Mouse (Mus musculus) cerebellum, postnatal 36 days (tissue): ENCODE measurements around the gene Rmnd5a.

Experiments
- DNase-seq, 2 experiments: peaks; one replicate each; pipeline ENCODE4 v3.0.0; 2021 to 2022; ENCODE audit warnings: mixed read lengths in 2 of 2

Gene Rmnd5a

GRCm38 (mm10) chr6:71369416-71369815, 71.0 kb downstream of the Rmnd5a start:
- no peak for DNase-seq

GRCm38 (mm10) chr6:71363995-71364394, 76.4 kb downstream of the Rmnd5a start:
- no peak for DNase-seq

DNA sequence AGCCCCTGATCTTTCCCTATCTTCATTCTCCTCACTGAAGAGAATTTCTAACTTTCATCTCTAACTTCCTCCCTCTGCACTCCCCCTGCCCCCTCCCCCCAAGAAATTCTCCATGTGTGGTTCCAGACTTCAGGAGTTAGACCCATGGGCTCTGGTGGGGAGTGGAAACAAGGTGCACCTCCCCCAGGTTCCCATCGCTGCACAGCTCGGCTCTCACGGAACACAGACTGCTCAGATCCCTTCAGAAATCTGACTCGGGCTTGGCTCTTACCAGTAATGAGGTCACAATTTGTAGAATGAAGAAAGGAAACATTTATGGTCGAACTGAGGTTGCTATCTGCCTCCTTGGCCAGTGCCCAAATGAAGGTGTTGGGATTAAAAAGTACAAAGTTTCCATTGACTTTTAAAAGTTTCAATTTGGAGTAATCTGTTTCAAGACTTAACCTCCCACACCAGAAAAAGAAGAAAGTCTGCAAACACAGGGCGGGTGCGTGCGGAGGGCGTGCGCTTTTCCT, 79.2 kb downstream of the Rmnd5a start:
- no peak for DNase-seq

GRCm38 (mm10) chr6:71360751-71361150, 79.7 kb downstream of the Rmnd5a start:
- DNase-seq = no peak

- no peak for DNase-seq
These were observed 80.2 kb downstream of the Rmnd5a start for GRCm38 (mm10) chr6:71360221-71360620.

DNA sequence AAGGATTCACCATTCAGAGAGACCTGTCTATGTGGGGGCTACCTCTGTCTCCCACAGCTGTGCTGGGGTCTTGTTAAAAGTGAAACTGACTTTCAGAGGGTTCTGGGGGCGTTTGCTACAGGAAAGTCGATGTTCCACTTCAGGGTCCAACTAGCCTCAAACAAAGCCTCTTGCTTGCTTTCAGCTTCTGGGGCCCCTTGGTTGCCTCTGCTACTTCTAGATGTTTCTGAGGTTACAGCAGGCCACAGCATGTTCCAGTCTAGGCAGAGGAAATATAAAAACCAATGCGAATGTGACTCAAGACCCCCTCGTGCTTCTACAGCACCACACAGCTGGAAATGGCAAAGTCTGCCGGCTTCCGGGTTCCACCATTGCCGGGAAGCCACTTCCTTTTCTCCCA, 82.9 kb downstream of the Rmnd5a start:
- no peak for DNase-seq

- DNase-seq = no peak
These were observed 86.7 kb downstream of the Rmnd5a start for GRCm38 (mm10) chr6:71353722-71354121.

DNA sequence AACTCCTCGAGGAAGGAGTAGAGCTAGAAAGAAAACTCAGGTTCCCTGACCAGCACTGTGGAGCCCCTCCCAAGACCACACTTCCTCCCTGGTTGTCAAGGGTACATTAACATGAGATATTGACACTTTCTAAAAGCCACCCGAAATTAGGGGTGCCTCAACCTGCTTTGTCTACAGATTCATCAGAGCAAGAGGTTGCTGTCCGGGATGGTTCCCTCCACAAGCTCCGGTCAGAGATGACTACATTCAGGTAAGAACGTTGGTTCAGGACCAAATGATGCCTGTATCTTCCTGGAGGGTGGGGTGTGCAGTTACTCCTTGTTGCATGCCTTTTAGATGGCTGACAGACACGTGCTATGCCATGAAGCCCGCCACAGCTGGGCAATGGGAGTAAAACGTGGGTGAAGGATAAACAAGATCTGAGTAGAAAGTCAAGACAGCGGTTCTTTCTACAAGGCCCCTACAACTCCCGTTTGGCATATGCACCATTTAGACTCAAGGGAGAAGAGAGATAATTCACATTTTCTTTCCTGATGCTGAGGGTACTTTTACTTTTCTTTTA, 87.5 kb downstream of the Rmnd5a start:
- DNase-seq = no peak

DNA sequence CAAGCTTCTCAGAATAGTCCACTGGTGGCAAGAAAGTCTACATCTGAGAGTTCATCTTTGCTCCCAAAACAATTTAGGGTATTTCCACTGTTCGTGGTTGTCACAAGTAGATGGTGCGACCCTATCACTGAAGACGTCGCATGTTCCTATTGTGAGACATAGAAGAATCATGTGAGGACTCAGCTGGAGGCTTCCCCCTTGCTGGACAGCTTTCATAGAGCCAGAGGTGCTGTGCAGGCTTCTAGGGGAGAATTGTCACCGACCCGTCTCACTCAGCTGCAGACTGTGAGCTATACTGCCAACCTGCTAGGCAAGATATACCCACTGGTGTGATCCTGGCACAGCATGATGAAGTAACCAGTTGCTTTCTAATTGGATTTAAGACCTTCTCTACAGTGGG, 88.2 kb downstream of the Rmnd5a start:
- DNase-seq = no peak

DNA sequence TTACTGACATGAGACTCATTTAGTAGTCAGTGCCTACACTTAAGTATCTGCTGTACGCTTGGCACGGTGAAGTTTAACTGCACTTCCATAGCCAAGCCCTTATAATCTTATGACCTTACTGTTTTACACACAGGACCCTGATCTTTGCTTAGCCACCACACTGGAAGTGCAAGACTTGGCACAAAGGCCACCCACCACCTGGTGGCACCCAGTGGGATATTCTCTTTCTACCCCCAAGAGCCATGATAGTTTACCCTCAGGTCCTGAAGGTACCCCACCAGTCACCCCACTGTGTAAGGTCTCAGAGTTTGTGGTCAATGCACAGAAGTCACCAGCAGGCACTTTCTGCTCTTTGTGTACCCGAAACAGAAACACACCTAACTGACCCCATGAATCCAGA, 89.2 kb downstream of the Rmnd5a start:
- no peak for DNase-seq

DNA sequence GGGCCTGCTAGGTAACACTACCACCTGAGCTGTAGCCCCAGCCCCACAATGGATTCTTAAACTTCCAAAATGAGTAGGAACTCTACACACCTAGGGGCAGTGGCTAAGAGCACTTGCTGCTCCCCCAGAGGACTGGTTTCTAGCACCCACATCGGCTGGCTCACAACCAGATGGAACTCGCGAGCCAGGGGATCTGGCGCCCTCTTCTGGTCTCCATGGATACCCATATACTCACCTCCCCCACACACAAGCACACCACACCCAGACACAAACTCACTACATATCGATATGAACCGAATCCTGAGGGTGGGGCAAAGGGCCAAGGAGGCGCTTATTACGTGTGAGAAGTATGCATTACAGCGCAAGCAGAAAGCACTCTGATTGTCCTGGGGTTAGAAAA, 92.4 kb downstream of the Rmnd5a start:
- no peak for DNase-seq

- no peak for DNase-seq
These were observed 99.3 kb downstream of the Rmnd5a start for GRCm38 (mm10) chr6:71341179-71341578.

GRCm38 (mm10) chr6:71339351-71339750, 101.1 kb downstream of the Rmnd5a start:
- DNase-seq = no peak

DNA sequence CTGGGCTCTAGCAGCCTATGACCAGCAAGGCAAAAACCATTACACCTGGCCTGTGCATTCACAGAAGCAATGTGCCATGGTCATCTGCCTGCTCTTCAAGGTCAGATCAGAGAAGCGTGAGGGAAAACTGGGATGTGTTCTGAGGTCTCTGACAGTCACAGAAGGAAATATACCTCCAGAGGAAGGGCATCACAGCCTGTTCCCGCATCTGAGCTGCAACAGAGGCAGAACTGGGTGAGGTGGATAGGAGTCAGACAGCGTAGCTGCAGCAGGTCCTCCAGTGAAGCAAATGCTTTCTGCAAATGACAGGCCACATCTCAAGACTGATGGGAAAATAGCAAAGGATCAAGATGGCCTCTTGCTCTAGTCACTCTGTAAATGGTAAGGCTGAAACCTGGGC, 101.5 kb downstream of the Rmnd5a start:
- no peak for DNase-seq
